Mouse (Mus musculus): ENCODE data around the gene Zswim4. TPM values are rescaled to one million over a fixed set of nuclear protein-coding genes. Genes with fewer than 3 reads are reported as not detected.

The Zswim4 gene
- polyA plus RNA-seq, 1 experiment = 0.44 TPM

- TF ChIP-seq GATA1 (IDR thresholded peaks at IDR 0.05; ENCODE audit: low read length) (no peak), TAL1 (IDR thresholded peaks at IDR 0.05; ENCODE audit: low read length) (no peak)
- H3K27me3 ChIP-seq (ENCODE audit: control insufficient read depth) = no peaks in the 10 kb centered on the region
- H3K9me3 ChIP-seq (ENCODE audit: control insufficient read depth, low read length) = no peaks in the 10 kb centered on the region
- peak within 1 kb of the TSS; percentile 66 for H3K4me3 ChIP-seq (replicated peaks)
- H3K4me1 ChIP-seq (ENCODE audit: control insufficient read depth) = peaks cover 29% of the 10 kb centered on the region
- H3K36me3 ChIP-seq (ENCODE audit: control insufficient read depth) = peaks cover 68% of the 10 kb centered on the region
These were observed 20.2 kb upstream of the Zswim4 start, which contains the start of gene Mri1 for GRCm38 (mm10) chr8:84256822-84257610. Gene Mri1, minus strand, starts transcription at chr8:84257326.

- H3K4me3 ChIP-seq (replicated peaks) = peak overlapping the region; percentile 66
- no peaks in the 10 kb centered on the region for H3K27me3 ChIP-seq (ENCODE audit: control insufficient read depth)
- H3K9me3 ChIP-seq (ENCODE audit: control insufficient read depth, low read length) = no peaks in the 10 kb centered on the region
- peaks cover 29% of the 10 kb centered on the region for H3K4me1 ChIP-seq (ENCODE audit: control insufficient read depth)
- peaks cover 66% of the 10 kb centered on the region for H3K36me3 ChIP-seq (ENCODE audit: control insufficient read depth)
- no peak for TF ChIP-seq TAL1 (IDR thresholded peaks at IDR 0.05; ENCODE audit: low read length)
- TF ChIP-seq GATA1 (IDR thresholded peaks at IDR 0.05; ENCODE audit: low read length) = no peak
These were observed 19.6 kb upstream of the Zswim4 start for GRCm38 (mm10) chr8:84256458-84256821.

GRCm38 (mm10) chr8:84255858-84256257 is 19.0 kb upstream of the Zswim4 start:
- no peaks in the 10 kb centered on the region for H3K27me3 ChIP-seq (ENCODE audit: control insufficient read depth)
- H3K4me1 ChIP-seq (ENCODE audit: control insufficient read depth) = peaks cover 29% of the 10 kb centered on the region
- H3K36me3 ChIP-seq (ENCODE audit: control insufficient read depth) = peaks cover 64% of the 10 kb centered on the region
- TF ChIP-seq TAL1 (IDR thresholded peaks at IDR 0.05; ENCODE audit: low read length) (no peak), GATA1 (IDR thresholded peaks at IDR 0.05; ENCODE audit: low read length) (no peak)
- H3K4me3 ChIP-seq (replicated peaks) = peak overlapping the region; percentile 66
- no peaks in the 10 kb centered on the region for H3K9me3 ChIP-seq (ENCODE audit: control insufficient read depth, low read length)

- no peaks in the 10 kb centered on the region for H3K27me3 ChIP-seq (ENCODE audit: control insufficient read depth)
- H3K9me3 ChIP-seq (ENCODE audit: control insufficient read depth, low read length) = no peaks in the 10 kb centered on the region
- H3K36me3 ChIP-seq (ENCODE audit: control insufficient read depth) = peaks cover 66% of the 10 kb centered on the region
- TF ChIP-seq TAL1 (IDR thresholded peaks at IDR 0.05; ENCODE audit: low read length) = no peak
- TF ChIP-seq GATA1 (IDR thresholded peaks at IDR 0.05; ENCODE audit: low read length) = no peak
- peaks cover 26% of the 10 kb centered on the region for H3K4me1 ChIP-seq (ENCODE audit: control insufficient read depth)
- peak within 1 kb of the TSS; percentile 74 for H3K4me3 ChIP-seq (replicated peaks)
These were observed 12.7 kb upstream of the Zswim4 start, which contains the start of gene D8Ertd738e for GRCm38 (mm10) chr8:84249257-84250170. Gene D8Ertd738e, minus strand, starts transcription at chr8:84249719.

- TF ChIP-seq TAL1 (IDR thresholded peaks at IDR 0.05; ENCODE audit: low read length) (no peak), GATA1 (IDR thresholded peaks at IDR 0.05; ENCODE audit: low read length) (no peak)
- H3K4me3 ChIP-seq (replicated peaks) = no peak overlapping the region
- peaks cover 10% of the 10 kb centered on the region for H3K4me1 ChIP-seq (ENCODE audit: control insufficient read depth)
- H3K36me3 ChIP-seq (ENCODE audit: control insufficient read depth) = peaks cover 32% of the 10 kb centered on the region
- no peaks in the 10 kb centered on the region for H3K27me3 ChIP-seq (ENCODE audit: control insufficient read depth)
- H3K9me3 ChIP-seq (ENCODE audit: control insufficient read depth, low read length) = no peaks in the 10 kb centered on the region
These were observed 5.0 kb upstream of the Zswim4 start for GRCm38 (mm10) chr8:84241821-84242220.

- Histone ChIP-seq H3K4me1 (ENCODE audit: control insufficient read depth) (peaks cover 16% of the 10 kb centered on the region), H3K4me3 (replicated peaks) (no peak overlapping the region), H3K36me3 (ENCODE audit: control insufficient read depth) (peaks cover 26% of the 10 kb centered on the region), H3K27me3 (ENCODE audit: control insufficient read depth) (no peaks in the 10 kb centered on the region), H3K9me3 (ENCODE audit: control insufficient read depth, low read length) (no peaks in the 10 kb centered on the region)
- TF ChIP-seq TAL1 (IDR thresholded peaks at IDR 0.05; ENCODE audit: low read length) (no peak), GATA1 (IDR thresholded peaks at IDR 0.05; ENCODE audit: low read length) (no peak)
These were observed 4.3 kb upstream of the Zswim4 start for GRCm38 (mm10) chr8:84241167-84241566.

- no peaks in the 10 kb centered on the region for H3K9me3 ChIP-seq (ENCODE audit: control insufficient read depth, low read length)
- H3K4me1 ChIP-seq (ENCODE audit: control insufficient read depth) = peaks cover 27% of the 10 kb centered on the region
- no peaks in the 10 kb centered on the region for H3K27me3 ChIP-seq (ENCODE audit: control insufficient read depth)
- TF ChIP-seq GATA1 (IDR thresholded peaks at IDR 0.05; ENCODE audit: low read length) = no peak
- TF ChIP-seq TAL1 (IDR thresholded peaks at IDR 0.05; ENCODE audit: low read length) = no peak
- H3K36me3 ChIP-seq (ENCODE audit: control insufficient read depth) = no peaks in the 10 kb centered on the region; the same call in 1 of the 2 replicates
- peak overlapping the region; percentile 80 for H3K4me3 ChIP-seq (replicated peaks)
These were observed 831 bp upstream of the Zswim4 start for GRCm38 (mm10) chr8:84237542-84238229.

GRCm38 (mm10) chr8:84236410-84236997 is 351 bp downstream of the Zswim4 start:
- Histone ChIP-seq H3K9me3 (ENCODE audit: control insufficient read depth, low read length) (no peaks in the 10 kb centered on the region), H3K4me3 (replicated peaks) (peak overlapping the region; percentile 80), H3K27me3 (ENCODE audit: control insufficient read depth) (no peaks in the 10 kb centered on the region), H3K36me3 (ENCODE audit: control insufficient read depth) (no peaks in the 10 kb centered on the region; the same call in 1 of the 2 replicates), H3K4me1 (ENCODE audit: control insufficient read depth) (peaks cover 27% of the 10 kb centered on the region)
- TF ChIP-seq GATA1 (IDR thresholded peaks at IDR 0.05; ENCODE audit: low read length) = no peak
- TF ChIP-seq TAL1 (IDR thresholded peaks at IDR 0.05; ENCODE audit: low read length) = no peak

Measured in erythroblast, embryonic 14.5 days (primary cell).